Mouse (Mus musculus): ENCODE results near the gene Alg2.

Alg2 gene

DNA sequence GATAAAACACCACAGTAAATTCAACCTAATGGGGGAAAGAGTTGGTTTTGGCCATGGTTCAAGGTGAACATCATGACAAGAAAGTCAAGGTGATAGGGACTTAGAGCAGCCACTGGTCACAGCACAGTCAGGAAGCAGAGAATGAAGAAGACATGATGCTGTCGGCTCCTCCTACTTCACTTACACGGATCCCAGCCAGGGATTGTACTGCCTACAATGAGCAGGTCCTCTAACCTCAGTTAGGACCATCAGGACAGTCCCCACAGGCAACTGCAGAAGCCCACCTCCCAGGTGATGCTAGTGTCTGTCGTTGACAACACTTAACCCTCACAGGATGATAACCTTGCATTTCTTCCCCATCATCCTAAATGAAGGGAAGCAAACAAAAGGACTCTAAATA, 56.3 kb downstream of the Alg2 start:
- in situ Hi-C loops (cut with MboI, MseI), result no loop called here
